Mouse (Mus musculus) embryonic fibroblast, embryonic 13.5 days (primary cell): Measurements from ENCODE around the gene Mageb3.

ENCODE experiments used
- CTCF ChIP-seq: IDR thresholded peaks from 2 replicates; pipeline ENCODE4 v1.5.1; 2011; ENCODE audit warnings: mild to moderate bottlenecking, control low read depth, low read length, moderate library complexity, borderline replicate concordance; ENCODE audit not compliant: insufficient read depth
- POLR2A ChIP-seq: IDR thresholded peaks from 2 replicates; pipeline ENCODE4 v1.6.1; 2011; ENCODE audit warnings: low read depth, mild to moderate bottlenecking, control low read depth, low read length, moderate library complexity

DNA sequence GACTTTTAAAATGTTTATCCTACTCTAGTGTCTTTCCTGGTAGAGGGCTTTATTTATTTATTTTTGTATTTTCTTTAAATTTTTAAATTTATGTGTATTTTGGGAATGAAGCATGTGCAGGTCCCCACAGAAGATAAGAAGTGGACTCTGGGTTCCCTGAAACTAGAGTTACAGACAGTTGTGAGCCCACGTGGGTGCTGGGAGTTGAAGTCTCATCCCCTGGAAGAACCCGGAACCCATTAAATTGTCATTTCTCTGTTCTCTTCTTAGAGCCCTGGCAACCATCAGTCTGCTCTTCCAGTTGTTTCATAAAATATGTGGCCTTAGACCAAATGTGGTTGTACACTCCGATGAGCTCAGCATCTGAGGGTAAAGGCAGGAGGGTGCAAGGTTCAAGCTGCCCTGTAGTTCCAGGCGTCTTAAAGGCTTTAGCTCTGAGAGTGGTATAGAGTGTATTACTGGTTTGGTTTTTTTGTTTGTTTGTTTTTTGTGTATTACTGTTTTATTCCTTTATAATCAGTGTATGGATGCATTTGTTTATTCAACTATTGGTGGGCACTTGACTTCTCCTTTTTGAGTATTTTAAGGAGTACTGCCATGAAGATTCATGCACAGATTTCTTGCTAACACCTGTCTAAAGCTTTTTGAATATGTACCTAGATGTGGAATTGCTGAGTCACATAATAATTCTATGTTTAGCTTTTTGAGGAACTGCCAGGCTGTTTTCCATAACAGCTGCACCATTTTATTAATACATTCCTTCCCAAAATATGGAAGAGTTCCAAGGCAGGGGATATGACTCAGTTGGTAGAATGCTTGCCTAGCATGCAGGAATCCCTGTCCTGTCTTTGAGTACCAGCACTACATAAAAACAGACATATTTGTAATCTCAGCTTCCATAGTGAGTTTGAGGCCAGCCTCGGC is 39.6 kb downstream of the Mageb3 start:
- TF ChIP-seq CTCF (no peak), POLR2A (no peak)
